Mouse (Mus musculus) liver, adult 10 weeks (tissue): ENCODE results near the gene Rps15a. TPM values are rescaled to one million over a fixed set of nuclear protein-coding genes. Genes with fewer than 3 reads are reported as not detected.

Source experiments
- polyA plus RNA-seq: library from polyadenylated mRNA; stranded (reverse); fragments of 350-450 nt; fragmentation: Illumina TruSeq; extraction: RNeasy Lipid Tissue Mini Kit (QIAGEN cat#74804); gene quantifications from one replicate; pipeline ENCODE4 v1.2.3, GENCODE M21; 2014; ENCODE audit warnings: low read depth, low replicate concordance

Rps15a gene
- polyA plus RNA-seq = 175 TPM

DNA sequence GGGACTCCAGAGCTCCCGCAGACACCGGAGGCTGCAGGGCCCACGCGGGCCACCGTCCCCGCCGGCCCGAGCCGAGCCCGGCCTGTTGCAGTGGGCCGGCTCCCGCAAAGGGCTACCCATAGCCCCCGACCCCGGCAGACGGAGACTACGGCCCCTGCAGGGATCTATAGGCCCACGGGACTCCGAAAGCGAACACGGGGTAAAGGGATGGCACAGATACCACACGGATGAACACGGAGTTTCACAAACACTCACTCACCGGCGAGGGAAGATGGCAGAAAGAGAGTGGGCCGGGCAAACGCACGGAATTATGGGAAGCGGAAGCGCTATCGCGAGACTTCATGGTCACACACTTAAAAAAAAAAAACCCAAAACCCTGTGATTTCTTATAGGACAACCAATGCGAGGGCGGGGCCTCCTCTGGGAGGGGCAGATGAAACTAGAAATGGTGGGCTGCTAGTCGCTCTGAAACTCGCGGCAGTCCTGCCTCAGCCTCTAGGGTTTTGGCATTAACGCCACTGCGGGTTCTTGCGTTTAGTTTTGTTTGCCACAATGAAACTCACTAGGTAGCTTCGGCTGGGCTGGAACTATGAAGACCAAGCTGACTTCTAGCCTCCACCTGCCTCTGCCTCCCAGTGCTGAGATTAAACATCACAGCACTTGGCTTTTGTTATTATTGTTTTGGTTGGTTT is at the start of gene Rps15a:
Gene Rps15a (minus strand): TSS at position 312 of the 692 bp plus-strand sequence.

DNA sequence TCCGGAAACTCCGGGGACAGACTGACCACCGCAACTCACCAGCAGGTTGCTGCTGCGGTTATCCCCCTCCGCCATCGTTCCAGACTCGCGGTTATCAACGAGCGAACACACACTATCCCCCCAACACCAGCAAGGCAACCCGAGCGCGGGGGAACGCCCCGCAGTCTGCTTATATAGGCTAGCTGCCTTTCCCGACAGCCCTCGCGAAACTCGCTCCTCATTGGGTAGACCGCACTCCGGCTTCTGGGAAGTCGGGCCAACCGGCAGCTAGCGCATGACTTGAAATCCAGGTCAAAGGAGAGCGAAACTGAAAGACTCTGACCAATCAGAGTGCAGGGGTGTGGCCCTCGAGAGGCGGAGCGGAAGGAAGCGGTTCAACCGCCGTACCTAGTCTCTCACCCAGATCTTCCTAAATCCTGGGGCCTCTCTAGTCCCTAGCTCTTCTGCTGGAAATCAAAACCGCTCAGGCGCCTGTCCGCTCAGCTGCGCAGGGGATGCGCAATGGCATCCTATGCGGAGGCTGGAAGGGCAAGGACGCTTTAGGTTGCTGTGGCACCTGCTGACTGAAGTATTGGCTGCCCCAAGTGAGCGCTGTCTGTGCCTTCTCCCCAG is 13.5 kb upstream of the Rps15a start, which contains the start of gene Arl6ip1:
Gene Arl6ip1 (minus strand): TSS at position 233 of the 612 bp plus-strand sequence.

Other genes starting within 250 kb of the Rps15a start
- 194 TPM for gene Arl6ip1, start 13.5 kb upstream of the Rps15a start, polyA plus RNA-seq
- 14.2 TPM for gene Smg1, start 127.5 kb upstream of the Rps15a start, polyA plus RNA-seq